In the genomic region with DNA sequence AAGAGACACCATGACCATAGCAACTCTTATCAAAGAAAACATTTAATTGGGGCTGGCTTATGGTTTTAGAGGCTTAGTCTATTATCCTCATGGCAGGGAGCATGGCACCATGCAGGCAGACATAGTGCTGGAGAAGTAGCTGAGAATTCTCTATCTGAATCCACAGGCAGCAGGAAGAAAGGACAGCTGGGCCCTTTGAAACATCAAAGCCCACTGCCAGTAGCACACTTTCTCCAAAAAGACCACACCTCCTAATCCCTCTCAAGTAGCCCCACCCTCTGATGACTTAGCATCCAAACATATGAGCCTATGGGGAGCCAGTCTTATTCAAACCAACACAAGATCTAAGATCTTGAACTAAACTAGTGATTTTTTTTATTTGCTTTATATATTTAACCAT, we compare ENCODE assay signal across 27 mouse cellular contexts.
"Had no signal": no experiment of that assay in that cellular context is flagged by ENCODE, and none has a peak within 500 bp of the region (broad histone marks: within the 10 kb centered on the region; RNA-seq: fewer than 3 reads in every experiment).

No protein-coding gene starts in this region.

- H3K9ac ChIP-seq: heart, embryonic 12.5 days; hindbrain, embryonic 12.5 days; hindbrain, embryonic 14.5 days; intestine, embryonic 15.5 days; limb, embryonic 12.5 days; liver, embryonic 13.5 days; liver, embryonic 15.5 days had no signal

- H3K4me3 ChIP-seq: heart, embryonic 10.5 days; heart, embryonic 12.5 days; hindbrain, embryonic 10.5 days; hindbrain, embryonic 12.5 days; intestine, embryonic 15.5 days; layer of hippocampus, adult 2 months; left cerebral cortex, adult 2 months; limb, embryonic 10.5 days; limb, embryonic 12.5 days; liver, embryonic 13.5 days; liver, embryonic 15.5 days had no signal

- H3K27me3 ChIP-seq: heart, embryonic 12.5 days; hindbrain, embryonic 12.5 days; intestine, embryonic 15.5 days; limb, embryonic 12.5 days; liver, embryonic 13.5 days; liver, embryonic 15.5 days had no signal

- H3K36me3 ChIP-seq: heart, embryonic 10.5 days; heart, embryonic 12.5 days; hindbrain, embryonic 10.5 days; hindbrain, embryonic 12.5 days; intestine, embryonic 15.5 days; limb, embryonic 10.5 days; limb, embryonic 12.5 days; liver, embryonic 13.5 days; liver, embryonic 15.5 days had no signal

- ATAC-seq: hindbrain, embryonic 16.5 days; inflammation-experienced regulatory T-cells, adult 6 months; intestine, embryonic 15.5 days; intestine, postnatal 0 days had no signal

- H3K4me1 ChIP-seq: heart, embryonic 10.5 days; heart, embryonic 12.5 days; hindbrain, embryonic 10.5 days; hindbrain, embryonic 12.5 days; intestine, embryonic 15.5 days; limb, embryonic 10.5 days; limb, embryonic 12.5 days; liver, embryonic 13.5 days; liver, embryonic 15.5 days had no signal

- H3K27ac ChIP-seq: heart, embryonic 10.5 days; hindbrain, embryonic 10.5 days; hindbrain, embryonic 12.5 days; hindbrain, embryonic 14.5 days; intestine, embryonic 15.5 days; layer of hippocampus, adult 2 months; left cerebral cortex, adult 2 months; limb, embryonic 10.5 days; limb, embryonic 12.5 days; liver, embryonic 13.5 days; liver, embryonic 15.5 days had no signal

- H3K9me3 ChIP-seq: heart, embryonic 10.5 days; heart, embryonic 12.5 days; hindbrain, embryonic 10.5 days; hindbrain, embryonic 12.5 days; intestine, embryonic 15.5 days; limb, embryonic 10.5 days; limb, embryonic 12.5 days; liver, embryonic 13.5 days; liver, embryonic 15.5 days had no signal

- H3K4me2 ChIP-seq: heart, embryonic 12.5 days; hindbrain, embryonic 12.5 days; hindbrain, embryonic 14.5 days; intestine, embryonic 15.5 days; limb, embryonic 12.5 days; liver, embryonic 11.5 days; liver, embryonic 13.5 days; liver, embryonic 15.5 days had no signal

- DNase-seq: gastrocnemius, postnatal 10 days; gastrocnemius, postnatal 25 days; heart, adult 18-20 months; heart, postnatal 10 days; heart, postnatal 4 days; kidney, adult 18-20 months; kidney, adult 8-10 months; kidney, postnatal 10 days; kidney, postnatal 25 days; kidney, postnatal 4 days; liver; liver, embryonic 13.5 days had no signal
